Mouse (Mus musculus) cerebellum, postnatal 25 days (tissue): ENCODE data around the gene Adgb.
"Not testable (repeated sequence)": the region's sequence is repeated elsewhere in the genome, so short reads cannot be mapped to it uniquely, and the experiment has no call there.

Experiments
- DNase-seq, 2 experiments: peaks; one replicate each; pipeline ENCODE4 v3.0.0; 2021; ENCODE audit warnings: mixed read lengths in 2 of 2

Gene Adgb

DNA sequence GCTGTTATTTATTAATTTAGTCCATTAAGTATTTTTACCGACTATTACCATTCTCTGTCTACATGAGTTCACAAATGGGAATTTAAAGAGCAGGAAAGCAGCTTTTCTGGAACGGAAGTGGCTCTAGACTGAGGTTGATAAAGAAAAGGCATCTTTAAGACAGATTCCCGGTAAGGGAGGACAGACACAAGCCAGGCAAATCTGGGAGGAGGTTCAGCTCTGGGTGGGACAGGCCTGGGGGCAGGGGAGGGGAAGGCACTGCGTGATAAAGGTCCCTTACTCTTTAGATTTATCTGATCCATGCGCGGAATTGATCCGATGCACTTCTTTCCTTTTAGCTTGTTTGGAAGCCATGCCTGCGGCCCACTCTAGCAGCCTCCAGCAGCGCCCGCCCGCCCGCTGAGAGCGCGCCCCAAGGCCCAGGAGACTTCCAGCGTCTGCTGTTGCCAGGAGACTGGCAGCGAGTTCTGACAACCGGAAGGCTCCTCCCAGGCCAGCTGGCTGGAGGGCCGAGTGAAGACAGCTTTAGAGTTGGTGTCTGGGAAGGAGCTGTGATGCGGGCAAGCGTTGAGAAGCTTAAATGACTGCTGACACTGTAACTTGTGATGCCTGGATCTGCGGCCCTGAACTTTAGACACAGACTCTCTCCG is at the start of gene Adgb:
Gene Adgb (minus strand): TSS at position 366 of the 650 bp plus-strand sequence.
- peak; percentile 63 to 73 for DNase-seq

DNA sequence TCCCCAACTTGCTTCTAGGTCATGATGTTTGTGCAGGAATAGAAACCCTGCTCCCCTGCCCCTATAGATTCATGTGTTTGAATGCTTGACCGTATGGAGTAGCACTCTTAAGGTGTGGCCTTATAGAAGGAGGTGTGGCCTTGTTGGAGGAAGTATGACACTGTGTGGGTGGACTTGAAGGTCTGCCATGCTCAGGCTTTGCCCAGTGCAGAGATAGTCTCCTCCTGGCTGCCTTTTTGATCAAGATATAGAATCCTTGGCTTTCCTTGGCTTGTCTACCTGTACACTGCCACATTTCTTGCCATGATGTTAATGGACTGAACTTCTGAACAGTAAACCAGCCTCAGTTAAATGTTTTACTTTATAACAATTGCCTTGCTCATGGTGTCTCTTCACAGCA is 8.0 kb upstream of the Adgb start:
- DNase-seq: no peak

DNA sequence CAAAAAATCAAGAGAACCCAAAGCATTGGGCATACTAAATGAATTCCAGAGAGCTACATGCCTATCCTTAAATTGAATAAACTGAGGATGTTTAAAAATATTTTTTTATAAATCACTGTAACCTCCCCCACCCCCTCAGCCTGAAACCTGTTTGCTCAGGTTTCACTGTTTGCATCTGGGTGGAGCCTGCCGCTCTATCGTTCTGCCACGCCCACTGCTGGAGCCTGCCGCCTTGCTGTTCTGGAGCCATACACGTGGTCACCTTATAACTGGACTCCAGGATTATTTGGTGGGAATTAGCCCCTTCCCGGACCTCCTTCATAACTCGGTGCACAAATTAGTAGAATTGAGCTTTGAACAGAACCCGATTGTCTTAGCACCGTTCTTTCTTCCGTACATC is 5.3 kb upstream of the Adgb start:
- DNase-seq: not testable (repeated sequence)

DNA sequence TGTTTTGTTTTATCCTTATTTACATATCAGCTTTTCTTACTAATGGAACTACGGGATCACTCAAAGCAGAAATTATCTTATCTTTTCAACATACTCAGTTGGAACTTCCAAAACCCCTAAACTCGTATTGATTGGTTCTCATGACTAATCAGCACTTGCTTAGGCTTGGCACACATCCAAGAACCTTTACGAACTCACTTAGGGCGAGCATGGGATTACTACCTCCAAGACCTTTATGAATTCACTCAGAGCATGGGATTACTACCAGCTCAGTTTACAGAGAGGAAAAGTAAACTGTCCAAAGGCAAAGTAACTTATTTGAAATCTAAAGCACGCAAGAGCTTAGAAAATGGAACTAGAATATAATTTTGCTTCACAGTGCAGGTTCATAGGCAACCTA is 4.8 kb upstream of the Adgb start:
- no peak for DNase-seq

DNA sequence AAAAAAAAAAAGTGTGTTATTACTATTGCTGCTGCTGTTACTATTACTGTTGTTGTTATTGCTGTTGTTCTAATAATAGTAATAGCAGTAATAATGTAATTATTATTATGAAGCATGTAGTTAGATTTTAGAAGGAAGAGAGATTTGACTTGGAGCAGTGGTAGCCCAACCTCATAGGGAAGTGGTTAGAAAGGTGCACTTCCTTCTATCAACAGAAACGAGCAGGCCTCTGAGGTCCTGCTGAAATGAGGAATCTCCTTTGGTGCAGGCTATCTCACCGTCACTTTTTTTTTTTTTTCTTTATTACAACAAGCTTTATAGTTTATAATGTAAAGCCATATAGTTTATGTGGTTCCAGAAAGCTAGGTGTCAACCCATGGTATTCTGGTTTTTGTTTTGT is 4.4 kb upstream of the Adgb start:
- no peak for DNase-seq

DNA sequence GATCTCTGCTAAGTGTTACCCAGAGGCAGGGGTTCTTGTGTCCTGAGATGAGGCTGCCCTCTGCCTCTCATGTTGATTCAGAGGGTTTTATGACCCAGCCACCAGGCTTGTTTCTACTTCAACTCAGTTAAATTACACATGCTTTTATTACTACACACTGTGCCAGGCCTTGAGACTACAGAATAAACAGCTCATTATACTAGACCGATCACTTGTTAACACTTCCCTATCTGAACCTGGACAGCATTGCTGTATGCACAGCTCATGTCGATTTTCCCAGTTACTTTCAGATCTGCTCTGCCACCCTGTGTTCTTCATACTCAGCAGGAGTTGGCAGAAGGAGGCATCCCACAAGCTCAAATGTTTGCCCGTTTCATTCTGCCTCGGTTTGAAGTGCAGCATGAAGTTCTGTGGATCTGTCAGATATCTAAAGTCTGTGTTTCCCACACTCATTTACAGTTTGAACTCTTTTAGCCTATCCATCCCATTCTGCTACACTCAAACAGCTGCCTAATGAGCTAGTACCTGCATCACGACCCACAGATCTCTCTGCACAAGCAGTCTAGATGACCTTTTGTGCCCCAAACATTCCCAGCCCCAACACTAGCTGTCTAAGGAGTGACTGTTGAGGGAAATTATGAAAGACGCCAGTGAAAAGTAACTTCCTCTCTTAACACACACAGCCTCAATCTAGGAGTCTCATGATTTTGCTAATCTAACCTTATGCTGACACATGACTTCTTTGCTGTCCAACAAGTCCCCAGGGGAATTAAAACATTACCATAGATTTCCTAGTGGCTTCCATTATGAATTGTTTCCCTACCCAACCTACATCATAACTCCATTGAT is 3.2 kb downstream of the Adgb start:
- peak in 1 of 2 experiments; percentile 15 for DNase-seq

DNA sequence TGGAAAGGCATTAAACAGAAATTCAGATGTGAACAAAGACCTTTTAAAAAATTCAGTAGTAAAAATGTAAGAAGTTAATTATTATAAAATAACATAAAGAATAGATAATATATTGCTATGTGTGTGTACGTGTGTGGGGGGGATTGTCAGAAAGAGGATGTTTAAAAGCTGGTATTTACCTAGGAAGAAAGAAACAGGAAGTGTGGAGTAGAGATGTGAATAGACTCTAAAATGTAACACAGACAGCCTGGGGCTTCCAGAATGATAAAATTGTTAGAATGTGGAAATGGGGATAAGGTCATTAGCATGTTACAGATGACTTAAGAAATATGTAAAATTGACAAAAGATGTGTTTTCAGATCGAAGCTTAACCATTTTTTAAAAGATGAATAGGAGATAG is 12.0 kb downstream of the Adgb start:
- no peak for DNase-seq

DNA sequence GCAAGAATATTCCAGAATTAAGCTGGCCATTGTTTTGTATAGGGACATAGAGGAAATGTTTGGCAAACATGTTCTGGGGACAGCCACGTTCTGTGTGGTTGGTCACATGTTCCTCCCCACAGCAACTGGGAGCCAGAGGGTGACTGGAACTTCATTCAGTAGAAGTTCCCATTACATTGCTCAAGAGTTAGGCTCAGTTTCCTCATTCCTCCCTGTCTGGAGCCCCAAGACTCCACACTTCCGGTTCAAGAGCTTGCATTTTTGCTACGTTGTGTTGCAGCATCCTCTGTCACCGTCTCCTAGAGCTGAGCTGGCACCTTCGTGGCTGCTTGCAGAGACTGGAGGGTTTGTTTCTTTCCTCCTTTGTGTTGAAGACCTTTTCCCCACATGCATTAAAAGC is 15.1 kb downstream of the Adgb start:
- no peak for DNase-seq

DNA sequence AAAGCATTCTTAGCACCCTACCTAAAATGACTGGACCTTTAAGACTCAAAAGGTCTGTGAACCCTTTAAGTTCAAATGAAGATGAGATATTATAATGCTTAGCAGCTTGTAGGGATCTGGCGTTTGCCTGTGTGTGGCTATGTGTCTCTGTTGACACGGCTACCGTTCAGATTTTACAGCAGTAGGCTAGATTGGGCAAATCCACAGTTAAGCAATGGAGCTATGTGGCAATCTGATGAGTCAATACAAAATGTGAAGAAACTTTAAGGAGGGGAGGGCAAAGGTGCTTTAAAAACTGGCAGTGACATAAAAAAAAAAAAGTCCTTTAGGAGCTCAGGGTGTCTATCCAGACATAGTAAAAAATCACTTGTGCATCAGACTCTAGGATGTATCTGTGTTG is 23.1 kb downstream of the Adgb start:
- DNase-seq: no peak

DNA sequence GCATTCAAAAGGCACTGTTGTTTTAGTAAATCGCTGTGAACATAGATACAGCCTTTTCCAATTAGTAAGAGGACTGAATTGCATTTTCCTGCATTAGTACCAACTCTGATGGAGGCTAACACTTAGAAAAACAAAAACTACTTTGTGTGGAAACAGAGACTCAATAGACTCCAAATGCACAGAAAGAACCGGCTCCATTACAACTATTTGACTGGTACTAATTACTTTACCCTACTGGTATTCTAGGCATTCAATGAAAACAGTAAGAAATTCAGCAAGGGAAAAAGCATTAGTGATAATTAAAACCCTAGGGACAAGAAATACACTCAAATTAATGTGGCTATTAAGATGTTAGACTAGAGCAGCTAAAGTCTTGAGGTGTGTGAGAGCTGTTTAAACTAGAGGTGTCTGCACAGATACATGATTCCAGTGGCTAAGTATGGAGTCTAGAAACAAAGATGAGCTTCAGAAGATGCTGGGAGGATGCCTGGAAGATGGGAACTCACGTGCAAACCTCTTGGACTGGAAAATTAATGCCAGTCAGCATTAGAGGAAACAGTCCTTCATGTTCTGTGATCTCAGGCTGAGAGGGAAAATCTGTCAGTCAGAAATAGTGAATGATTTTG is 27.2 kb downstream of the Adgb start:
- no peak for DNase-seq

DNA sequence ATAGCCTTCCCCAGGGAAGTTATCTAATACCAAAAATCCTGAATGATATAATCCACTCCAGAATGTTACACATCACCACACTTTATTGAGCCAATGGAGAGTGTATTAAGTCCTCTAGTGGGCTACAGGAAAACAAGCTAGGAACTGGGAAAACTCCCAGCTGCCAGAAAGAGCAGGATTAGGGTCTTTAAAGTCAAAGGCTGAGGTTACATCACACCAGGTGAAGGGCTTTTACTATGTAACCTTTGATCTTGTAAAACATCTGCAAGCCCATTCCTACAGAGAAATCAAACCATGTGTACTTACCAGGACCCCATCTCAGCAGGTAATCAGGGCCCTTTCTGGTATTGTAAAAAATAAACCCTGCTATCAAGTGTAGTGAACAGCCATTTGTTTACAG is 28.6 kb downstream of the Adgb start:
- no peak for DNase-seq

DNA sequence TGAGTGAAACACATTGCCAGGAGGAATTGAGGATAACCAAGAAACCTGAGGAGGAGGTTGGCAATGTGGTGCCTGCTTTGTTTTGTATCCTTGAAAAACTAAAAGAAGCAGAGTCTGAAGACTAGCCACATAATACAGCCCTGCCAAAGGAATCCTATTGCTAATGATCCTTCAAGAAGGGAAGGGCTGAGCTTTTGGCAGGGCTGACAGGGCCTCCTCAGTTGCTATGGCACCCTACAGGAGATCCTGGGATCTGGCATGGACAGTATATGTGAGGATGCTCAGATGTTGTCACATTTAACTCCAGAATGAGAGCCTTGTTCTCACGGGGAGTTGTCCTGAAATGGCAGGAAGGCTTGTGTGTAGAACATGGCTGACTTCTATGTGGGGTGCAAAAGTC is 37.1 kb downstream of the Adgb start:
- no peak for DNase-seq

DNA sequence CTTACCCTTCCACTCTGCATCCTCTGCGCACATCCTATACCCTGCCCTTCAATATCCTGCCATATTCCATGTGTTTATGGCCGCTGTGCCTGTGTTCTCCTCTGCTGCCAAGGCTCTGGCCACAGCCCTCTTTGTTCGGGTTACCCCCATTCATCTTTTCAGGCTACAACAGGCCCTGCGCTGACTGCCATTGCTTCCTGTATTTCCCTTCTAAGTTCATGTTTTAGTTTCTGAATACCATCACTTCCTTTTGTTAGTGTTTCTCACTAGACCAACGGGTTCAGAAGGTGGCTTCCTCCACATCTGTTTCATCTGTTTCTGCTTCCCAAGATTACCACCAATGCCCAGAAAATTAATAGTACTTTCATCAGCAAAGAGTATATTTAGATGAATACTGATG is 42.5 kb downstream of the Adgb start:
- DNase-seq: no peak

DNA sequence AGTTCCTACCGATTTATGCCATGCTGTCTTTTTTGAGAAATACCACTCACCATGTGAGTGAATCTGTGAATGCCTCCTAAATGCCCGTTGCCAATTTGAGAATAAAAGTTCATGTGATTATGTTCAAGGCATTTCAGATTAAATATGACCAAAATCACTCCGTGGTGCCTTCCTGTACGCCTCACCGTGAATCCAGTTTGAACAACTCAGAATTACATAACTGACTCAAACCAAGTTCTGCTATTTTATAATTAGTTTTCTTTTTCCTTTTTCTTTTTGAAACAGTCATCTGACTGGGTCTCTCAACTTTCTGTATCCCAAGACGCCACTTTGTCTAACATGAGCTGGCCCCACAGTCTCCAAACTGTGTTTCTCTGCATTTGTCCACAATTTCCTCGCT is 43.1 kb downstream of the Adgb start:
- no peak for DNase-seq

DNA sequence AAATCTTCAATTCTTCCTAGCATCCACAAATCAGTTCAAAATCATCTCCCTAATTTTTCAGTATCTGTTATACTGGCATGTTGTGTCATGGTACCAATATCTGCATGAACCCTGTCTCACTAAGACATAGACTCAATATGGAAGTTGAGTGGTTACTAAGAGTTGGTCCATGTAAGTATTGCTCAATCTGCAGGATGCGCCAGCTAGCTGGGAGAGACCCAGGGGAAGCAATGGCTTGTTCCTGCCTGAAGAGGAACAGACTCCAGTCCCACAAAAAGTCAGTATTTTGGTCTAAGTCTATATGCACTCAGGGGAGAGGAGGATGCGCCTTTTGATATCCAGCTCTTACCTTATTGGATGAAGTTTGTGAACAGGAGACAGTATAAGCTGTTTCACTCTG is 47.7 kb downstream of the Adgb start:
- DNase-seq: no peak

DNA sequence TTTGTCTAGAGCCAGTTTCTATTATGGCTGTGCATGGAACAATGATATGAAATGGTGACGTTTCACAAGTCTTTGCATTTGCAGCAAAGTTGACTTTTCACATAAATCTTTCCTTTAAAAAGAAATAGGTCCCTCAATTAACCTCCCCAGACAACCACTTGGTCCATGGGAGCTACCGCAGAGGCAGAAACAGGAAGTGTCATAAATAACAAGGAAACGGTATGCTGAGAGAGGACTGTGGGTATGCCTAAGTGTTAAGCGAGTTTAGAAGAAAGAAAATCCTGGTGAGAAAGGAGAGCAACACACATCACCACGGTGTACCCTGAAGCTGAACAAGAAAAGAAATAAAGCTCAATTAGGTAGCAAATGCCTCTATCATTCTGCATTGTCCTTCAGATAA is 61.1 kb downstream of the Adgb start:
- DNase-seq: no peak

DNA sequence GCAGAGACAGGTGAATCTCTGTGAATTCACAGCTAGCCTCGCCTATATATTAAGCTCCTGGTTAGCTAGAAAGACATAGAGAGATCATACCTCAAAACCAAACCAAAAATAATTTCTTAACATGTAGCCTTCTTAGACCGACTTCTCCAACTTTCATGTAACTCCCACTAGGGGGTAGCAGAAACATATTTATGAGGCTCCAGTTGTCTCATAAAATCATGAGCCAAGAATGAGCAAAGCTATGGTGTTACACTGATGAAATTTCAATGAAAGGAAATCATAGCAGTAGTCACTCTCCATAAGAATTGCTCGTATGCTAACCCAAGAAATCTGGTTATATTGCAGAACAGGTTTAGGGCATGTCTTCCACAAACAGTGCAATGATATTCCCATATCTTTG is 64.0 kb downstream of the Adgb start:
- peak in 1 of 2 experiments; percentile 14 for DNase-seq

DNA sequence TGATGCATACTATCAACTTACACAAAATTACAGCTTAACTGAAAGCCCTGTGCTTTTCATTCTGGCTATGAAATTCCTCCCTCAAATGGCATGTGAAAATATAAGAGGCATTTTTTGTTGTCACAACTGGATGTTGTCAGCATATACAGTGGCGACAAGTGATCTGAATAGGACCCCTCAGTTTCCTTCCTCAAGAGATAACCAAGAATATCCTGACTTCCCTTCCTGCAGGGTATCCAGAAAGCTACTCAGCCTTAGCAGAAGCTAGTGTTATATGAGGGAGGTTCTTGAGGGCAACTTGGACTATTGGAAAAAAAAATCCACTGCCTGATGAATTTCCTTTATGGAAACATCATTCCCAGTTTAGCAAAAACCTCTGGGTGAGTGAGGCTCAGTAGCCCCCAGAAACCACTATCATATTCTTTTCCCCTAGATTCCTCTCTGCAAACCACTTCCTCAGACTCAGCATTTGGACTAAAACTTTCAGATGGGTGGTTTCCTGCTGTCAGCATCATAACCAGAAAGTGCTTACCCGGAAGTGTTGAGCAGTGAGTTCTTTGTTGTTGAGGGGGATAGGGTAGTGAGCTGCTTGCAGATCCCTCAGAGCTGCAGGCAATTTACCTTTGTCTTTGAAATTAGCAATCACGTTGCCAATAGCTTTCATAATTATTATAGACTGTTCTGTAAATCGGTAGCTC is 76.2 kb downstream of the Adgb start:
- DNase-seq: no peak

DNA sequence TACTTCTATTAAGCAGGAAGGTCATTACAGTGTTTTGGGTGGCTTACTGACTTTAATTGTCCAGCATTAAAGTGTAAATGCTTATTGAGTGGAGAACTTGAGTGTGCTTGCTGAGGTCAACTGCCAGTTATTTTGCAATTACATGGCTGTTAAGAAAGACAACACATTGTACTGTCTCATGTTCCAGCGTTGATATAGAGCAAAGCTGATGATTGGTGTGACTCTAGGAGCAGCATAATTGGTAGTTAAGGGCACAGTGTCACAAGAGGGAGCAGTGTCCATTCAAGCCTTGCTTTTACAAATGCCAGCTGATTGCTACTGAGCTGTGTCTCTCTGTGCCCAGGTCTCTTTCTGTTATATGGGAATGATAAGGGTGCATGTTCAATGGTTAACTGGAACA is 97.5 kb downstream of the Adgb start:
- no peak for DNase-seq

DNA sequence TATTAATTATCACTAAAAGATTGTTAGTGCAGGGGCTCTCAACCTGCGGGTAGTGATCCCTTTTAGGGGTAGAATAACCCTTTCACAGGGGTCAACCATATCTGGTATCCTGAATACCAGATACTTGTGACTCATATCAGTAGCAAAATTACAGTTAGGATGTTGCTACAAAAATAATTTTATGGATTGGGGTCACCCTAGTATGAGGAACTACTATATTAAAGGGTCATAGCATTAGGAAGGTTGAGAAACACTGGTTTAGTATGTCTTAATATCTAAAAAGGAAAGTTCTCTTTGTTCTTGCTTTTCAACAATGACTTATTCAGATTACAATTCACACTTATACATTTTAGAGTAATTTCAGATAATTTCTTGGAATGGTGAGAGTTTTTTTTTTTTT is 108.1 kb downstream of the Adgb start:
- no peak for DNase-seq

DNA sequence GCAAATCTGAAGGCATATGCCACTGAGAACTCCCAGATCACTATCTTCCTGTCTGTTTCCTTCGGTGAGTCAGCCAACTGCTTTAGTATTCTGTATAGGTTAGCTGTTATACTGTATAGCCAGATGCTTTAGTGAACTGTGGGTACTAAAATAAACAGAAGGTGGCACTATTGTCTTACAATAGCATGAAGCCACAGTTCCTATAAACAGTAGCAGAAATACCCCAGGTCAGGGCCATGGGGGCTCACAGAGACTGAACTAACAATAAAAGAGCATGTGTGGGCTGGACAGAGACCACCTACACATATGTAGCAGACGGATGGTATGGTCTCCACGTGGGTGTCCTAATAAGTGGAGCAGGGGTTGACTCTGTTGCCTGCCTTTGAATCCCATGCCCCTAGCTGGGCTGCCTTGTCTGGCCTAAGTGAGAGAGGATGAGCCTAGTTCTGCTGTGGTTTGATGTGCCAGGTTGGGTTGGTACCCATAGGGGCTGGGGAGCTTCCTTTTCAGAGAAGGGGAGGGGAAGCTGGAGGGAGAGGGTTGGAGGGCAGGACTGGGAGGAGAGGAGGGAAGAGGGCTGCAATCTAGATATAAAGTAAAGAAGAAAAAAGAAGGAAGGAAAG is 116.4 kb downstream of the Adgb start:
- DNase-seq: peak; percentile 18 to 30

DNA sequence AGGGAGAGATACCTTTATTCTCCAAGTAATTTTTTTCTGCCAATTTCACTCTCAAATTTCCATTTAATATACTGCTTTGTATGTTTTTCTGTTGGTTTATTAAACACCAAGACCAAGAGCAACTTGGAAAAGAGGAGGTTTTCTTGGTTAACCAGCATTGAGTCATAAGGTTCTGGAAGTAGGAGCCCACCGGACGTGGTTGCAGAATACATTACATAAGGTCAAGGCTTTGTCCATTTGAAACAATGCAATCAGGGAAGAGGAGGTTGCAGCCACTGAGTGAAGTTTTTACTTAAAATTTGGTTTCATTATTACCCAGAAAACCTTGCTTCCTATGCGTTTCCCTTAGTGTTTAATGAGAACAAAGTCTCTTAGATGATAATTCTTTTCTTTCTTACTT is 119.9 kb downstream of the Adgb start:
- DNase-seq: no peak

DNA sequence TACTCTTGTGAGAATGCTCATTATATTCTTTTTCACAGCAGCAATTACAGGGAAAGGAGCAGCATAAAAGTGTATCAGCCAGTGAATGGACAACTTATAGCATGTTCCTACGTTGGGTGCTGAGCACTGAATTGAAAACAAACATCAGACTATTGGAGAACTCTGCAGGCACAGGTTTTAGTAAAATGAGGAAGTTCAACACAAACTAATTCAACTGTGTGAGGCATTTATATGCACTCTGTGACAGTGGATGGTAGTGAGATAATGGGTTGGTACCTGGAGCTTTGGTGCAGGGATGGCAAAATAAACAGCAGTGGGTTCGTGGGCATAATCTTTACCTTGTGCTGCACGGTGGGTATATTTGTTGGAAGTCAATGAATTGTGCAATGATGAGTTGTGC is 121.6 kb downstream of the Adgb start:
- DNase-seq: no peak
